In the genomic region with DNA sequence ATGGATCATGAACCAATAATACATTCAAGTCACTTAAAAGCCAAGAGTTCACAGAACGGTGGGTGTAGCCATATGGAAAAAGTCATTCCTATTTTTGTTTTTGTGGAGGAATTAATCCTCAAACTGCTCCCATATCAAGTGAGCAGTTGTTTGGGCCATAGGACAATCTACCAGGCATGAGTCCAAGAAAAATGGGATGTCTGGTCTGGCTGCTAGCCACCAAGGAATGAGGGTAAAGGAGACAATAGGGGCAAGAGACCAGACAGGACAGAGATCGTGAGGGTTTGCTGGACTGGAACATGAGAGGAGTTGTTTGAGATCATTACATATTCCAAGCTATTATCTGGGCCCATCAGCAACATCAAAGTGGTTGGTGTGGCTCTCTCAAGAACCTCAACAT, we compare ENCODE assay signal across 14 mouse cellular contexts.
DNase-seq lines count a peak whose midpoint lies in the region; ATAC-seq and TF ChIP-seq lines count a peak whose summit lies in the region.
"Had no signal": no experiment of that assay in that cellular context is flagged by ENCODE, and none has a peak within 500 bp of the region (broad histone marks: within the 10 kb centered on the region; RNA-seq: fewer than 3 reads in every experiment).

No protein-coding gene starts in this region.

- no peak overlapping the region for H3K4me3 ChIP-seq in kidney, embryonic 15.5 days (replicated peaks)
- no peak overlapping the region for H3K4me3 ChIP-seq in layer of hippocampus, adult 2 months
- H3K4me3 ChIP-seq: embryonic facial prominence, embryonic 15.5 days; liver, embryonic 15.5 days; stomach, embryonic 15.5 days had no signal

- H3K27ac ChIP-seq in kidney, embryonic 15.5 days: no peak overlapping the region
- no peak overlapping the region for H3K27ac ChIP-seq in layer of hippocampus, adult 2 months
- H3K27ac ChIP-seq: embryonic facial prominence, embryonic 15.5 days; liver, embryonic 15.5 days; stomach, embryonic 15.5 days had no signal

- peaks cover 28% of the 10 kb centered on the region for H3K4me1 ChIP-seq in kidney, embryonic 15.5 days

- no peak for ATAC-seq in kidney, embryonic 15.5 days (replicated peaks; ENCODE audit: low FRiP score)
- peak; percentile 30 for ATAC-seq in CD4-positive, CD25-positive, alpha-beta regulatory T cell, adult 4 months
- ATAC-seq in inflammation-experienced regulatory T-cells, adult 6 months: peak; percentile 27
- ATAC-seq: forebrain, embryonic 16.5 days had no signal

- 54% methylated on average over 2 of the region's 2 CpGs for WGBS in kidney, embryonic 15.5 days

- TF ChIP-seq CTCF in layer of hippocampus, adult 2 months (conservative IDR thresholded peaks at IDR 0.05): no peak

- no peaks in the 10 kb centered on the region for H3K36me3 ChIP-seq in kidney, embryonic 15.5 days
- H3K36me3 ChIP-seq: embryonic facial prominence, embryonic 15.5 days; liver, embryonic 15.5 days; stomach, embryonic 15.5 days had no signal

- intact Hi-C loops in left cerebral cortex, postnatal 10 days (cut with DNase I): no loop called here

- no peaks in the 10 kb centered on the region for H3K9me3 ChIP-seq in kidney, embryonic 15.5 days (replicated peaks)
- H3K9me3 ChIP-seq: embryonic facial prominence, embryonic 15.5 days; liver, embryonic 15.5 days; stomach, embryonic 15.5 days had no signal

- H3K27me3 ChIP-seq in kidney, embryonic 15.5 days: no peaks in the 10 kb centered on the region
- H3K27me3 ChIP-seq: embryonic facial prominence, embryonic 15.5 days; liver, embryonic 15.5 days; stomach, embryonic 15.5 days had no signal

- H3K4me2 ChIP-seq in kidney, embryonic 15.5 days: no peak overlapping the region
- H3K4me2 ChIP-seq: embryonic facial prominence, embryonic 15.5 days; liver, embryonic 15.5 days; midbrain, embryonic 11.5 days; stomach, embryonic 15.5 days had no signal

- H3K9ac ChIP-seq in kidney, embryonic 15.5 days: no peak overlapping the region
- H3K9ac ChIP-seq: embryonic facial prominence, embryonic 15.5 days; liver, embryonic 15.5 days; stomach, embryonic 15.5 days had no signal

- peak; percentile 23 for DNase-seq in kidney, adult 18-20 months
- peak; percentile 74 for DNase-seq in adipocyte (ENCODE audit: low spot score)
- no peak for DNase-seq in left cerebral cortex, postnatal 10 days (ENCODE audit: extremely low spot score in 1 of 2, low spot score in 2 of 2)
- DNase-seq in layer of hippocampus, adult 2 months (ENCODE audit: low spot score in 2 of 2): no peak
- DNase-seq: adrenal gland, postnatal 36 days; thymus, postnatal 14 days had no signal

Comparison
In these comparisons a context has a peak if more than half of its experiments do, and no peak if none do; other contexts are left out.
1. DNase-seq: peak in kidney, adult 18-20 months (single experiment) and adipocyte (single experiment); none in left cerebral cortex, postnatal 10 days (0 of 2) and layer of hippocampus, adult 2 months (0 of 2).